Mouse (Mus musculus) thymus, adult 2 months (tissue): ENCODE results near the gene Erp29. TPM values are rescaled to one million over a fixed set of nuclear protein-coding genes. Genes with fewer than 3 reads are reported as not detected.

Source experiments
- DNase-seq: peaks from one replicate; pipeline ENCODE4 v3.0.0; 2021
- H3K27ac ChIP-seq: fragments of 200-500 bp; 2 replicates; pipeline ENCODE4 v1.5.1; 2012; ENCODE audit warnings: low read length, control low read depth; ENCODE audit not compliant: control insufficient read depth, insufficient read depth
- H3K27me3 ChIP-seq: fragments of 200-500 bp; 2 replicates; pipeline ENCODE4 v1.6.1; 2012; ENCODE audit warnings: mild to moderate bottlenecking, low read length, moderate library complexity, mixed read lengths; ENCODE audit not compliant: control insufficient read depth, insufficient read depth
- H3K36me3 ChIP-seq: fragments of 200-500 bp; 2 replicates; pipeline ENCODE4 v1.6.1; 2012; ENCODE audit warnings: mild to moderate bottlenecking, low read length, moderate library complexity; ENCODE audit not compliant: control insufficient read depth, insufficient read depth
- H3K4me1 ChIP-seq: fragments of 200-500 bp; replicated peaks from 2 replicates; pipeline ENCODE4 v1.6.1; 2012; ENCODE audit warnings: low read length; ENCODE audit not compliant: control insufficient read depth, insufficient read depth
- H3K4me3 ChIP-seq: fragments of 200-500 bp; 2 replicates; pipeline ENCODE4 v1.5.1; 2012; ENCODE audit warnings: mild to moderate bottlenecking, low read length, control low read depth, moderate library complexity; ENCODE audit not compliant: control insufficient read depth, insufficient read depth
- CTCF ChIP-seq: fragments of 200-500 bp; IDR thresholded peaks from 2 replicates; pipeline ENCODE4 v1.5.1; 2012; ENCODE audit warnings: mild to moderate bottlenecking, control low read depth, low read length, moderate library complexity, borderline replicate concordance; ENCODE audit not compliant: control insufficient read depth, poor library complexity, insufficient read depth; ENCODE audit errors: extremely low read depth
- POLR2A ChIP-seq: fragments of 200-500 bp; IDR thresholded peaks from 2 replicates; pipeline ENCODE4 v1.6.1; 2012; ENCODE audit warnings: mild to moderate bottlenecking, low read length, control low read depth, moderate library complexity; ENCODE audit not compliant: control insufficient read depth, poor library complexity, insufficient read depth; ENCODE audit errors: extremely low read depth
- WGBS: fragments of 180-500 bp; shearing (Covaris S2); methylation state at CpG from one replicate; pipeline ENCODE4 v1.1.7; 2018; 5-methylcytosine and 5-hydroxymethylcytosine counted together
- polyA plus RNA-seq: library from polyadenylated mRNA; depleted of rRNA; stranded (reverse); fragments of >200 nt; gene quantifications from 2 replicates; pipeline ENCODE4 v1.2.3, GENCODE M21; 2012; rRNA removed

Gene Erp29
- polyA plus RNA-seq, 1 experiment, result 52.7 TPM

DNA sequence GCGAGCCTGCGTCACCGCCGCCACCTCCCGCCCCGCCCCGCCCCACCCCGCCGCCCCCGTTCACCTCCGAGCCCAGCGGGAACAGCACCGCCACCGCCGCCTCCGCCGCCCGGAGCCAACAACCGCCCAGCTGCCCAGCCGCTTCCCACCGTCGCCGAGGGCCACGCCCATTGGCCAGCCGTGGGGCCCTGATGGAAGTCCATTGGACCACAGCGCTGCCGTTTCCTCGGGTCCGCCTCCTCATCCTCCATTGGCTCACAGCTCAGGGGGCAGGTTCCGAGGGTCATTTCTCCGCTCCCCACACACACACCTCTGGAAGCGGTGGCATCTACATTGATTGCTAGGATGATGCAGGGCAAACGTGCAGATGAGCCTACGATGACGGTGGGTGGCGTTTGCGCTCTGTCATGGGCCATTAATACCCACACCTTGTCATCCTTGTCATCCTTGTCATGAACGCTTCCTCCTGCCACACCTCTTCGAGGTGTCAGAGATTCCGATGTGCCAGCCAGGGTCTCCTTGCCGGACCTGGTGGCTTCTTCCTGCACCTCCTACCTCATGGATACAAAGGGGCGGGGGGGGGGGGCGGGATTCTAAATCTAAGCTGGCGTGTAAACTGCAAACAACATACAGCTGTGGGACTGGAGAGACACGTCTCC is 66.7 kb downstream of the Erp29 start, which contains the start of gene Trafd1:
Gene Trafd1 (minus strand): TSS at position 172 of the 659 bp plus-strand sequence.
- peak within 1 kb of the TSS; percentile 41 for H3K27ac ChIP-seq
- TF ChIP-seq CTCF, result no peak
- no peak for TF ChIP-seq POLR2A
- H3K4me3 ChIP-seq, result peak within 1 kb of the TSS; percentile 95
- DNase-seq, result peak; percentile 87
- no peaks in the 10 kb centered on the region for H3K36me3 ChIP-seq
- no peaks in the 10 kb centered on the region for H3K27me3 ChIP-seq
- under 1% methylated on average over 35 of the region's 45 CpGs for WGBS
- 0 out of 2 replicates have a peak, but pooled peaks cover 2% of the 10 kb centered on the region for H3K4me1 ChIP-seq

DNA sequence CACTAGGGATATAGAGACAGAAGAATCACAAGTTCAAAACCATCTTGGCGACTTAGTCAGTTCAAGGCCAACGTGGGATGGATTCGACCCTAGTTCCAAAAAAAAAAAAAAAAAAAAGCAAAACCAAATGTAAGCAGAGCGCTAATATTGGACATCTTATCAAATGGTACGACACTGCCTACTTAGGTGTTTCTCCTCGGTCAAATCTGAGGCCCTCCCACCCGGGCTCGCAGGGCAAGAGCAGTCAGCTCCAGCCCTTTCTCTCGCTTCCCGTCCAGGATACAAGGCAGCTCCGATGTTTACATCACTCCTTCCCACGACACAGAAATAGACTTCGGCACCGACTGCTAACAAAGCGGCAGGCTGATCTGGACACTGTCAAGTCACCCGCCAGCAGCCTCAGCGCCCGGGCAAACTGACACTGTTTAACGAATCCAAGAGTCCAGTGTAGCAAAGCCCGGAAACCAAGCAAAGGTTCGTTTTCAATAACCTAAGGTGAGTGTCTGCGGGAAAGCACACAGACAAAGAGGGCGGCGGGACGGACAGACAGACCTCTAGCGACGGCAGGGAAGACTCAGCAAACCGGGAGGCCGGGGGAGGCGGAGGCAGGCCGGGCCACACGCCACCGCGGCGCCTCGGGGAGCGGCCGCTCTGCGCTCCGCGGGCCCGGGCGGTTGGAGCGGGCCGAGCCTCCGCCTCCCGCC is 67.4 kb downstream of the Erp29 start:
- Histone ChIP-seq H3K36me3 (no peaks in the 10 kb centered on the region), H3K27ac (peak overlapping the region; percentile 41), H3K4me1 (0 out of 2 replicates have a peak, but pooled peaks cover 2% of the 10 kb centered on the region), H3K4me3 (peak overlapping the region; percentile 95), H3K27me3 (no peaks in the 10 kb centered on the region)
- TF ChIP-seq CTCF (no peak), POLR2A (no peak)
- WGBS, result 1% methylated on average over 45 of the region's 47 CpGs
- DNase-seq, result no peak

- DNase-seq, result no peak
- H3K4me1 ChIP-seq, result 0 out of 2 replicates have a peak, but pooled peaks cover 2% of the 10 kb centered on the region
- H3K36me3 ChIP-seq, result no peaks in the 10 kb centered on the region
- H3K4me3 ChIP-seq, result no peak overlapping the region
- H3K27ac ChIP-seq, result no peak overlapping the region
- 29% methylated on average over 10 of the region's 10 CpGs for WGBS
- no peaks in the 10 kb centered on the region for H3K27me3 ChIP-seq
- TF ChIP-seq CTCF (no peak), POLR2A (no peak)
These were observed 68.2 kb downstream of the Erp29 start for GRCm38 (mm10) chr5:121383857-121384756.

DNA sequence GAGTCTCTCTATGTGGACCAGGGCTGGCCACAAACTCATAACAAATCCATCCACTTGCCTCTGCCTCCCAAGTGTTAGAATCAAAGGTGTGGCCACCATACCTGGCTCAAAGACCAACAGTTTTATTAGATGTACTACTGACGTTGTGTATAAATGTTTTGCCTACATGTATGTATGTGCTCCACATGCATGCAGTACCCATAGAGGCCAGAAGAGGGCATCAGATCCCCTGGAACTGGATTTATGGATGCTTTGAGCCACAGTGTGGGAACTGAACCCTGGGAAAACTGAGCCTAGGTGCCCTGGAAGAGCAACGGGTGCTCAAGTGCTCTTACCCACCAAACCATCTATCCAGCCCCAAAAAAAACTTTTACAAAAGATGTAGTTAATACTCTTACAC is 71.6 kb downstream of the Erp29 start:
- no peak overlapping the region for H3K27ac ChIP-seq
- WGBS, result 100% methylated on average over 2 of the region's 2 CpGs
- no peaks in the 10 kb centered on the region for H3K36me3 ChIP-seq
- no peak overlapping the region for H3K4me3 ChIP-seq
- no peaks in the 10 kb centered on the region for H3K27me3 ChIP-seq
- TF ChIP-seq CTCF, result no peak
- TF ChIP-seq POLR2A, result no peak
- no peak for DNase-seq
- H3K4me1 ChIP-seq, result 0 out of 2 replicates have a peak, but pooled peaks cover 2% of the 10 kb centered on the region

DNA sequence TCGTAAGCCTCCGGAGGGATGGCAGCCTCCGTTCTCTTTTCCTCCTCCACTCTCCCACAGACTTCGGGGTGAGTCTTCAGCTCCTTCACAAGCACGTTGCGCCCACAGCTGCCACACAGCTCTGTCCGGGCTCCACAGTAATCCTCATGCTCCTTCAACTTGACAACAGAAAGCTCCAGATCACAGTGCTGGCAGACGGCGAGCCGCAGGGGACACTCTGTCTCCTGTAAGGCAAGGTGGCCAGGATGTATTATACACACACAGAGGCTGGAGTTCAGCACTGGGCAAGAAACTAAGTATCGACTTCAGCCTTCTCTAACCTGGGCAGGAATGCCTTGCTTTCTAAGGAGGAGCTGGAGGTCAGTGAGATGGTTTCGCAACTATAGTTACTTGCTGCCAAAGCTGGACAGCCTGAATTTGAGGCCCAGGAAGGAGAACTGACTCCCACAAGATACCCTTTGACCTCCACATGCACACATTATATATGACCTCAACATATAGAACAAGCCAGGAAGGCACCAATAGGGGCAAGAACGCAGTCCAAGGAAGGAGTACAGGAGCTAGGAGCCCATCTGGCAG is 73.5 kb downstream of the Erp29 start:
- Histone ChIP-seq H3K4me1 (0 out of 2 replicates have a peak, but pooled peaks cover 2% of the 10 kb centered on the region), H3K27ac (no peak overlapping the region), H3K36me3 (peaks cover 11% of the 10 kb centered on the region), H3K4me3 (no peak overlapping the region), H3K27me3 (no peaks in the 10 kb centered on the region)
- DNase-seq, result no peak
- 96% methylated on average over 13 of the region's 13 CpGs for WGBS
- TF ChIP-seq CTCF (no peak), POLR2A (no peak)

Other genes with a start within 250 kb of the Erp29 start
- gene Rpl6, start 248.0 kb downstream of the Erp29 start, polyA plus RNA-seq, result 391 and 394 TPM in 2 replicates
- 61.5 and 67.5 TPM in 2 replicates for gene Hectd4, start 232.3 kb downstream of the Erp29 start, polyA plus RNA-seq
- gene Trafd1, start 66.9 kb downstream of the Erp29 start, polyA plus RNA-seq, result 95.3 and 117 TPM in 2 replicates
- gene Naa25, start 54.6 kb downstream of the Erp29 start, polyA plus RNA-seq, result 14.4 and 15.3 TPM in 2 replicates
- 1.8 and 5.0 TPM in 2 replicates for gene Tmem116, start 613 bp downstream of the Erp29 start, polyA plus RNA-seq
- not detected in 2 replicates for gene Adam1b, start 50.9 kb upstream of the Erp29 start, polyA plus RNA-seq
- 4.0 and 6.8 TPM in 2 replicates for gene Adam1a, start 93.0 kb upstream of the Erp29 start, polyA plus RNA-seq
- not detected in 2 replicates for gene Gm42878, start 93.0 kb upstream of the Erp29 start, polyA plus RNA-seq
- 38.7 and 49.3 TPM in 2 replicates for gene Mapkapk5, start 93.4 kb upstream of the Erp29 start, polyA plus RNA-seq
- 203 and 217 TPM in 2 replicates for gene Aldh2, start 141.3 kb upstream of the Erp29 start, polyA plus RNA-seq
- gene Acad12, start 166.4 kb upstream of the Erp29 start, polyA plus RNA-seq, result 3.9 and 8.8 TPM in 2 replicates
- gene Acad10, start 208.0 kb upstream of the Erp29 start, polyA plus RNA-seq, result 7.2 and 8.2 TPM in 2 replicates
- gene Brap, start 208.1 kb upstream of the Erp29 start, polyA plus RNA-seq, result 38.7 and 46.9 TPM in 2 replicates